Mouse (Mus musculus): ENCODE measurements around the gene Ptprj. TPM values are rescaled to one million over a fixed set of nuclear protein-coding genes. Genes with fewer than 3 reads are reported as not detected.

Ptprj gene
- polyA plus RNA-seq, 1 experiment: not detected

GRCm38 (mm10) chr2:90581006-90581795 lies 754 bp upstream of the Ptprj start:
- Histone ChIP-seq H3K27ac (ENCODE audit: insufficient read depth, low read depth, low read length) (no peak overlapping the region), H3K4me1 (ENCODE audit: control insufficient read depth, insufficient read depth, low read length) (peaks cover 7% of the 10 kb centered on the region), H3K4me3 (ENCODE audit: insufficient read depth, low read depth, low read length) (peak overlapping the region; percentile 85)
- 35% methylated on average over 11 of the region's 11 CpGs for WGBS
- TF ChIP-seq CTCF (IDR thresholded peaks at IDR 0.05; ENCODE audit: insufficient read depth, low read depth, low read length): no peak
- no peak for TF ChIP-seq POLR2A (IDR thresholded peaks at IDR 0.05; ENCODE audit: insufficient read depth, low read depth, low read length)

- under 1% methylated on average over 44 of the region's 44 CpGs for WGBS
- Histone ChIP-seq H3K4me1 (ENCODE audit: control insufficient read depth, insufficient read depth, low read length) (peaks cover 7% of the 10 kb centered on the region), H3K4me3 (ENCODE audit: insufficient read depth, low read depth, low read length) (peak overlapping the region; percentile 85), H3K27ac (ENCODE audit: insufficient read depth, low read depth, low read length) (peak overlapping the region; percentile 76)
- 0 out of 2 replicates have a peak, but pooled peaks have one; percentile 17 for TF ChIP-seq POLR2A (IDR thresholded peaks at IDR 0.05; ENCODE audit: insufficient read depth, low read depth, low read length)
- no peak for TF ChIP-seq CTCF (IDR thresholded peaks at IDR 0.05; ENCODE audit: insufficient read depth, low read depth, low read length)
Observed at GRCm38 (mm10) chr2:90579728-90580235, 665 bp downstream of the Ptprj start.

- Histone ChIP-seq H3K4me3 (ENCODE audit: insufficient read depth, low read depth, low read length) (peak overlapping the region; percentile 85), H3K4me1 (ENCODE audit: control insufficient read depth, insufficient read depth, low read length) (peaks cover 7% of the 10 kb centered on the region), H3K27ac (ENCODE audit: insufficient read depth, low read depth, low read length) (peak overlapping the region; percentile 55; the same call in 1 of the 2 replicates)
- 1% methylated on average over 23 of the region's 23 CpGs for WGBS
- TF ChIP-seq POLR2A (IDR thresholded peaks at IDR 0.05; ENCODE audit: insufficient read depth, low read depth, low read length): no peak
- no peak for TF ChIP-seq CTCF (IDR thresholded peaks at IDR 0.05; ENCODE audit: insufficient read depth, low read depth, low read length)
Observed at GRCm38 (mm10) chr2:90579038-90579727, 1.3 kb downstream of the Ptprj start.

GRCm38 (mm10) chr2:90577451-90578279 lies 2.8 kb downstream of the Ptprj start:
- no peak for TF ChIP-seq POLR2A (IDR thresholded peaks at IDR 0.05; ENCODE audit: insufficient read depth, low read depth, low read length)
- WGBS: 94% methylated on average over 7 of the region's 7 CpGs
- Histone ChIP-seq H3K4me3 (ENCODE audit: insufficient read depth, low read depth, low read length) (no peak overlapping the region), H3K27ac (ENCODE audit: insufficient read depth, low read depth, low read length) (no peak overlapping the region), H3K4me1 (ENCODE audit: control insufficient read depth, insufficient read depth, low read length) (peaks cover 5% of the 10 kb centered on the region)

- Histone ChIP-seq H3K27ac (ENCODE audit: insufficient read depth, low read depth, low read length) (no peak overlapping the region), H3K4me1 (ENCODE audit: control insufficient read depth, insufficient read depth, low read length) (peaks cover 5% of the 10 kb centered on the region), H3K4me3 (ENCODE audit: insufficient read depth, low read depth, low read length) (no peak overlapping the region)
- 48% methylated on average over 1 of the region's 1 CpGs for WGBS
- TF ChIP-seq CTCF (IDR thresholded peaks at IDR 0.05; ENCODE audit: insufficient read depth, low read depth, low read length): no peak
- no peak for TF ChIP-seq POLR2A (IDR thresholded peaks at IDR 0.05; ENCODE audit: insufficient read depth, low read depth, low read length)
Observed at GRCm38 (mm10) chr2:90576936-90577335, 3.5 kb downstream of the Ptprj start.

GRCm38 (mm10) chr2:90576411-90576810 lies 4.0 kb downstream of the Ptprj start:
- 87% methylated on average over 6 of the region's 6 CpGs for WGBS
- H3K4me3 ChIP-seq (ENCODE audit: insufficient read depth, low read depth, low read length): no peak overlapping the region
- no peak overlapping the region for H3K27ac ChIP-seq (ENCODE audit: insufficient read depth, low read depth, low read length)
- TF ChIP-seq POLR2A (IDR thresholded peaks at IDR 0.05; ENCODE audit: insufficient read depth, low read depth, low read length) (no peak), CTCF (IDR thresholded peaks at IDR 0.05; ENCODE audit: insufficient read depth, low read depth, low read length) (no peak)
- peaks cover 5% of the 10 kb centered on the region for H3K4me1 ChIP-seq (ENCODE audit: control insufficient read depth, insufficient read depth, low read length)

GRCm38 (mm10) chr2:90575713-90576112 lies 4.7 kb downstream of the Ptprj start:
- Histone ChIP-seq H3K4me1 (ENCODE audit: control insufficient read depth, insufficient read depth, low read length) (peaks cover 2% of the 10 kb centered on the region), H3K4me3 (ENCODE audit: insufficient read depth, low read depth, low read length) (no peak overlapping the region), H3K27ac (ENCODE audit: insufficient read depth, low read depth, low read length) (no peak overlapping the region)
- 74% methylated on average over 5 of the region's 5 CpGs for WGBS
- TF ChIP-seq CTCF (IDR thresholded peaks at IDR 0.05; ENCODE audit: insufficient read depth, low read depth, low read length) (no peak), POLR2A (IDR thresholded peaks at IDR 0.05; ENCODE audit: insufficient read depth, low read depth, low read length) (no peak)

GRCm38 (mm10) chr2:90575116-90575515 lies 5.3 kb downstream of the Ptprj start:
- TF ChIP-seq POLR2A (IDR thresholded peaks at IDR 0.05; ENCODE audit: insufficient read depth, low read depth, low read length): no peak
- no peak for TF ChIP-seq CTCF (IDR thresholded peaks at IDR 0.05; ENCODE audit: insufficient read depth, low read depth, low read length)
- H3K27ac ChIP-seq (ENCODE audit: insufficient read depth, low read depth, low read length): no peak overlapping the region
- WGBS: 88% methylated on average over 3 of the region's 3 CpGs

More at GRCm38 (mm10) chr2:90575116-90575515, 5.3 kb downstream of the Ptprj start:
- H3K4me1 ChIP-seq (ENCODE audit: control insufficient read depth, insufficient read depth, low read length): peaks cover 6% of the 10 kb centered on the region; the same call in 1 of the 2 replicates
- no peak overlapping the region for H3K4me3 ChIP-seq (ENCODE audit: insufficient read depth, low read depth, low read length)

Measured in olfactory bulb, adult 2 months (tissue).